Mouse (Mus musculus): Measurements from ENCODE around the gene Recql.

DNA sequence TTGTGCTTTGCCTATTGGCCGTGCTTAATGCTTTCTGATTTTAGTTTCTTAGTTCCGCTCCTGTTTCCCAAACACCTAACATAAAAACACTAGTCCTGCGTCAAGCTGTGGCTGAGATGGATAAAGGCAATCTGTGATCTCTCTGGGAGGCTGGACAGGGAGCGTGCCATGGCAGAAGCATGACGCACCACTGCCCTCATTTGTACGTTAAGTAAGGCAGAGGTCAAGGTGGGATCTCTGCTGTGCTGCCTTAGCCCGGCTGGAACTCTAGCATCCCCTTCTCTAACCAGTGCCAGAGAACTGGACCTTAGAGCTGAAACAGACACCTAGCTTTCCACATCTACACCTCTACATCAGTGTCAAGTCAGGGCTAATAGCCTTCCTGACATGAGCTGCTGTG lies 5.3 kb downstream of the Recql start:
- TF ChIP-seq POLR2A (IDR thresholded peaks at IDR 0.05; ENCODE audit: low read depth, low read length) = no peak
- TF ChIP-seq CTCF (IDR thresholded peaks at IDR 0.05; ENCODE audit: borderline replicate concordance, insufficient read depth, low read length) = no peak

All from embryonic fibroblast, embryonic 13.5 days (primary cell).